Mouse (Mus musculus): ENCODE results near the gene Atad1.
"Not testable (repeated sequence)": the region's sequence is repeated elsewhere in the genome, so short reads cannot be mapped to it uniquely, and the experiment has no call there.

Gene Atad1

GRCm38 (mm10) chr19:32740641-32741345, 1.2 kb upstream of the Atad1 start:
- DNase-seq (ENCODE audit: low spot score), result no peak

DNA sequence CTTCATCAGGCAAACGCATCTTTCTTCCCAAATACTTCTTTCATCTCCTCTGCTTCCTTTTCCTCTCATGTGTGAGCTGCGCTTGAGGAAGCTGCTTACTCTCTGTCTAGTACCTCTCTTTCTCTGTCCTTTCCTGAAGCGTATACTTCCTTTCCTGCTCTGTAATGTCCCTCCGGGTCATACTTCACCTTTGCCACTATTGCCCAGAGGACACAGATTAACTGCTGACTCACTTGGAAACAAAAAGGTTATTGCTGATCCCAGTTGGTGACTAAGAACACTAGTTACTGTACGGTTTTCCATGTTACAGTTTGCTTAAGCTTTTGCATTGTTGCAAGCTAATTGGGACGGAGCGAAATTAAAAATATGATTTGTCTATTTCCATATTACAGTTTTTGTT, 1.7 kb downstream of the Atad1 start:
- no peak for DNase-seq (ENCODE audit: low spot score)

- no peak for DNase-seq (ENCODE audit: low spot score)
These were observed 6.7 kb downstream of the Atad1 start for GRCm38 (mm10) chr19:32732922-32733321.

- DNase-seq (ENCODE audit: low spot score), result no peak
These were observed 9.8 kb downstream of the Atad1 start for GRCm38 (mm10) chr19:32729785-32730184.

DNA sequence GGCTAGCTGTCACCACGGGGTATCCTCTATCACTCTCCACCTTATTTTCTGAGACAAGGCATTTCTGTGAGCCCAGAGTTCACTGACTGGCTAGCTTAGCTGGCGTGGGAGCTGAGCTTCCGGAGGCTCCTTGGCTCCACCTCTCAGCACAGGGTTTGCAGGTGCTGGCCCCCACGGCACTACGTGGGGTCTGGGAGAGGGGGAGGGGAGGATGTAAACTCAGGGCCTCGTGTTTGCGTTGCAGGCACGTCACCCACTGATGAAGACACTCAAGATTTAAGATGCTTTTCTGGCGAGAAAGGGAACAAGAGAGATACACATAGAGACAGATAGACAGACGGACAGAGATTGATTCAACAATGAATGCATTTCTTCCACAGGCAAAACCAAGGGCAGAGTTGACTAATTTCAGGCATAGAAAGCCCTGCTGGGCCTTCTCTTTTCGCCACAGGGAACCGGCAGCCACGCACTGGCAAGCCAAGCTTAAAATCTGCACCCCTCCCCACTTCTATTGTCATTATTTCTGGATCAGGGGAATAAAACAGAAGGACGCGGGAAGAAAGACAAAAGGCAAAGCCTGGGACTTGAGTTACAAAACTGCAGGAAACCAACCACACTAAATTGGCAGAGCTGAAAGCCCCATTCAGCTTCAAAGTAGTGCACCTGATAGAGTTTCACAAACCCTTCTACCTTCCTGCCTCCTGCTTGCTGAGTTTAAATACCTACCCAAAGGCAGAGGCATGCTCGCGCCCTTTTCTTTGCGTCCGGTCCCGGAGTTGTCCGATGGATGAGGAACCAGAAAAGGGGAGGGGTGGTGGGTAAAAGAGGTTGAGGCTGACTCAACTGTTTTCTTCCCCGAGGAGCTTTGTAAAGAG, 12.9 kb downstream of the Atad1 start:
- no peak for DNase-seq (ENCODE audit: low spot score)

DNA sequence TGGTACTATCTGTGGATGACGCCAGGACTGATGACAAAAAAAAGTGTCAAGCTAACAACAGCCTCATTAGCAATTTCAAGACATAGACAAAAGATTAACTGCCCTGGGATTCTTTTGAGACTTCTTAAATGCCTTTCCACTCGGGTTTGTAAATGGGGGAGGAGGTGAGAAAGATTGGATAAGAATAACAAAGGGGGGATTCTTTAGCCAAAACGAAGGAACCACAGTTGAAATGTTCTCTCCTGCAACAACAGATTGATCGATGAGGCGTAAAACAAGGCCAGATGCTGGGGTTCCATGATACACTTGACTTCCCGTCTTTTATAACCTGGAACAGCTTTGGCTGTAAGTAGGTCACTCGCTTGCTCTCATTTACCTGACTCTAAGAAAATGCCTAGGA, 15.8 kb downstream of the Atad1 start:
- no peak for DNase-seq (ENCODE audit: low spot score)

- DNase-seq (ENCODE audit: low spot score), result no peak
These were observed 19.3 kb downstream of the Atad1 start for GRCm38 (mm10) chr19:32720319-32720718.

DNA sequence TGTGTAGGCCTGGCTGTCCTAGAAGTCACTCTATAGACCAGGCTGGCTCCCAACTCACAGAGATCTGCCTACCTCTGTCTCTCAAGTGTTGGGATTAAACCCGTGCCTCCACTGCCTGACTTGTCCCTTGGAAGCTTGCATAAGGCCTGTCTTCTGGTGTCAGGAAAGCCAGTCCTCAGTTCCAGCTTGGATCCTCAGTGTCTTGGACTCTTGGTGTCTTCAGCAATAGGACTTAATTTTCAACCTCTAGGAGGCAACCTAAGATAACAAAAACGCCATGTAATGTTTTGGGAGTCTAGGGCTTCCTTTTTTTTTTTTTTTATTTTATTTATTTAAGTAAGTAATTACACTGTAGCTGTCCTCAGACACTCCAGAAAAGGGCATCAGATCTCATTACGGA, 22.0 kb downstream of the Atad1 start:
- no peak for DNase-seq (ENCODE audit: low spot score)

DNA sequence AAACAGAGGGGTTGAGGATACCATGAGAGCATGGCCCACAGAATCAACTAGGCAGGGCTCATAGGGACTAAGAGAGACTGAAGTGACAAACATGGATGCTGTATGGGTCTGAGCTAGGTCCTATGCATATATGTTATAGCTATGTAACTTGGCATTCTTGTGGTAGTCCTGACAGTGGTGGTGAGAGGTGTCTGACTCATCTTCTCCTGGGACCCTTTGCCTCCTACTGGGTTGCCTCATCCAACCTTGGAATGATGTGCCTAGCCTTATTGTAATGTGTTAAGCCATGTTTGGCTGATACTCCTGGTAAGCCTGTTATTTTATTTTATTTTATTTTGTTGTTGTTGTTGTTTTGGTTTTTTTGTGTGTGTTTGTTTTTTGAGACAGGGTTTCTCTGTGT, 23.9 kb downstream of the Atad1 start:
- no peak for DNase-seq (ENCODE audit: low spot score)

DNA sequence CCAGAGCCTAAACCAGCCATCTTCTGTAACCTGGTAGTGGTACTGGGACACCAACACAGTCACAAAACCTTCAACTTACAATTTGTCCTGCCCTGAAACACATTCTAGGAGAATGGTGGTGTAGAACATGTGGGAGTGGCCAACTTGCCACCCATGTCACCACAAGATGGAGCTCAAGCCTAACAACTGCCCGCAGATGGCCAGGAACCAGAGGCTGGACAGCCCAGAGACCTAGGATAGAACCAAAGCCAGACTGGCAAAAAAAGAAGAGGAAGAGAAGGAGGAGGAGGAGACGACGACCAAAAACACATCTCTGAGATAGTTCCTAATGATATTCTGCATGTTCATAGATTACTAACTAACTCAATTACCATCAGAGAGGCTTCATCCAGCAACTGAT, 24.4 kb downstream of the Atad1 start:
- peak; percentile 59 for DNase-seq (ENCODE audit: low spot score)

GRCm38 (mm10) chr19:32713471-32713870, 26.1 kb downstream of the Atad1 start:
- DNase-seq (ENCODE audit: low spot score), result no peak

- no peak for DNase-seq (ENCODE audit: low spot score)
These were observed 27.0 kb downstream of the Atad1 start for GRCm38 (mm10) chr19:32712588-32713042.

DNA sequence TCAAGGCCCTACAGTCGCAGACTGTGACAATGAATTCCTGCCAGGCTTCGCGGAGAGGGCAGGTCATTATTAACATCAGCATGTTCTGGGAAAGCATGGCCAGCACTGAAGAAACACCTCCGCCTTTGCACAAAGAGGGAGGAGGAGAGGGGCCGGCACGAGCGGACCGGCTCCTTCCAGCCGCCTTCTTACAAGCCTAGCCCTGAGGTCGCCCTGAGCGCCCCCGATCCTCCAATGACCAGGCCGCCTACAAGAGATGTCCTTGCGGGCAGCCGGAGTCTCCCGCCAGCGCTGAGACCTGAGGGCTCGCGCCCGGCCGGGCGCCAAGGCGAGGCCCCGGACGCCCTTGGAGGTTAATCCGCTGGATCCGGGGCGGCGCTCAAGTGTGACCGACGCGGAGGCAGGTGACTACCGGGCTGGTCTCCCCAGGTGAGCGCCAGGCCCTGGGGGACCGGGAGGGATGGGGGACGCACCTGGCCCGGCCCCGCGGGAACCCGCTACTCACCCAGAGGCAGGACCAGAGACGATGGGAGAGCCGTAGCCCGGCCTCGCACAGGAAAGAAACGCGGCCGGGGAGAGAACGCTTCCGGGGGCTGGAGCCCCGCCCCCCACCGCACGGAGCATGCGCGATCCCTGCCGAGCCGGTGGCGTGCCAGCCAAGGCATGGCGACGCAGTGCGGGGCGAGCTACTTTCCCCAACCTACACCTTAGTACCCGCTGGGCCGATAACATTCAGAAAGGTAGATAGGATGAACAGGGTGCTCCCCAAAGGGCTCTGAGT, 27.6 kb downstream of the Atad1 start:
- DNase-seq (ENCODE audit: low spot score), result peak; percentile 64

GRCm38 (mm10) chr19:32710288-32710687, 29.3 kb downstream of the Atad1 start:
- no peak for DNase-seq (ENCODE audit: low spot score)

GRCm38 (mm10) chr19:32708996-32709395, 30.6 kb downstream of the Atad1 start:
- DNase-seq (ENCODE audit: low spot score), result no peak

GRCm38 (mm10) chr19:32702191-32702590, 37.4 kb downstream of the Atad1 start:
- DNase-seq (ENCODE audit: low spot score), result no peak

- no peak for DNase-seq (ENCODE audit: low spot score)
These were observed 42.9 kb downstream of the Atad1 start for GRCm38 (mm10) chr19:32696674-32697073.

GRCm38 (mm10) chr19:32689724-32690123, 49.9 kb downstream of the Atad1 start:
- no peak for DNase-seq (ENCODE audit: low spot score)

DNA sequence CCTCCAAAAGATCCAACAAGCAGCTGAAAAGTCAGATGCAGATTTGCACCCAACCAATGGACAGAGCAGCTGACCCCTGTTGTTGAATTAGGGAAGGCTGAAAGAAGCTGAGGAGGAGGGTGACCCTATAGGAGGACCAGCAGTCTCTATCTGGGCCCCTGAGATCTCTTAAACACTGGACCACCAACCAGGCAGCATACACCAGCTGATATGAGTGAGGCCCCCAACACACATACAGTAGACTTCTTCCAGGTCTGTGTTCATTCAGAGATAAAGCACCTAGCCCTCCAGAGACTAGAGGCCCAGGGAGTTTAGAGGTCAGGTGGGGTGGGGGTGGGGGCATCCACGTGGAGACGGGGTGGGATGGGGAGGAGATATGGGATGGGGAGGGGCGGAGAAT, 51.4 kb downstream of the Atad1 start:
- not testable (repeated sequence) for DNase-seq (ENCODE audit: low spot score)

- DNase-seq (ENCODE audit: low spot score), result no peak
These were observed 51.9 kb downstream of the Atad1 start for GRCm38 (mm10) chr19:32687721-32688120.

- DNase-seq (ENCODE audit: low spot score), result no peak
These were observed 56.5 kb downstream of the Atad1 start for GRCm38 (mm10) chr19:32683081-32683480.

DNA sequence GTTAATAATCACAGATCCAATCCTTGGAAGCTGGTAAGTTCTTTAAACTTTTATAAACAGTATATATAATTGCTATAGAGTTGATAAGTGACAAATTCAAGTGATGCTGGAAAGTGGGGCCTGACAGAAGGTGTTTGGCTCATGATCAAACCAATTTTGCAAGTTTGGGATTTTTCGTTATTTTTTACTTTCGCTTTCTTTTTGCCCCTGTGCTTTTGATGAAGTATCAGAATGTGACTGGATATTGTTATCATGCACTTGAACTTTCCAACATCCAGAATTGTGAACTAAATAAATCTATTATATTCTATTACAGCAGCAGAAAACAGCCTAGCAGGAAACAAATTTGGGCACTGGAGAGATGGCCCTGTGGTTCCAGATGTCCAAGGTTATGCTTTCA, 58.7 kb downstream of the Atad1 start:
- DNase-seq (ENCODE audit: low spot score), result no peak

GRCm38 (mm10) chr19:32675766-32676165, 63.8 kb downstream of the Atad1 start:
- DNase-seq (ENCODE audit: low spot score), result no peak
